Mouse (Mus musculus) midbrain, embryonic 14.5 days (tissue): Measurements from ENCODE around the gene Lamb3. TPM values are rescaled to one million over a fixed set of nuclear protein-coding genes. Genes with fewer than 3 reads are reported as not detected.
A peak's percentile ranks its signal among the peaks of the same experiment; 100 is the strongest.

Experiments
- ATAC-seq: fragments of 200-750 bp; cut with Nextera tagmentation; 2 replicates; pipeline ENCODE4 v1.8.0; 2017; ENCODE audit warnings: moderate number of reproducible peaks, moderate library complexity; ENCODE audit not compliant: low FRiP score, low TSS enrichment
- DNase-seq: peaks from one replicate; pipeline ENCODE4 v3.0.0-alpha.2; 2015
- H3K27ac ChIP-seq: fragments of 300-500 bp; sonication (generic); replicated peaks from 2 replicates; pipeline ENCODE4 v1.5.1; 2014; ENCODE audit warnings: mild to moderate bottlenecking, low read depth, low read length, moderate library complexity
- H3K27me3 ChIP-seq: fragments of 300-500 bp; sonication (generic); 2 replicates; pipeline ENCODE4 v1.6.1; 2014; ENCODE audit warnings: low read length, control low read depth, mixed read lengths; ENCODE audit not compliant: control insufficient read depth, insufficient read depth
- H3K36me3 ChIP-seq: fragments of 300-500 bp; sonication (generic); 2 replicates; pipeline ENCODE4 v1.6.1; 2014; ENCODE audit warnings: low read length, control low read depth; ENCODE audit not compliant: control insufficient read depth, insufficient read depth
- H3K4me1 ChIP-seq: fragments of 300-500 bp; sonication (generic); 2 replicates; pipeline ENCODE4 v1.6.1; 2014; ENCODE audit warnings: mild to moderate bottlenecking, antibody characterized with exemption, low read length, control low read depth; ENCODE audit not compliant: control insufficient read depth, insufficient read depth
- H3K4me2 ChIP-seq: fragments of 300-500 bp; sonication (generic); 2 replicates; pipeline ENCODE4 v1.6.1; 2014; ENCODE audit warnings: mild to moderate bottlenecking, low read length, moderate library complexity
- H3K4me3 ChIP-seq: fragments of 300-500 bp; sonication (generic); replicated peaks from 2 replicates; pipeline ENCODE4 v1.5.1; 2014; ENCODE audit warnings: low read depth, low read length
- H3K9ac ChIP-seq: fragments of 300-500 bp; sonication (generic); replicated peaks from 2 replicates; pipeline ENCODE4 v1.6.1; 2014; ENCODE audit warnings: mild to moderate bottlenecking, low read length, moderate library complexity
- H3K9me3 ChIP-seq: fragments of 300-500 bp; sonication (generic); 2 replicates; pipeline ENCODE4 v1.6.1; 2016; ENCODE audit warnings: low read length, control low read depth, mixed read lengths; ENCODE audit not compliant: control insufficient read depth
- whole genome bisulfite sequencing: fragments of 180-500 bp; shearing (Covaris S2); extraction: QIAGEN DNeasy Blood & Tissue Kit; methylation state at CpG from one replicate; pipeline ENCODE4 v1.1.7; 2014; 5-methylcytosine and 5-hydroxymethylcytosine counted together
- polyA plus RNA-seq: library from polyadenylated mRNA; unstranded; fragments of >200 nt; fragmentation: Nextera tagmentation; extraction: Ambion mirVana; gene quantifications from 2 replicates; pipeline ENCODE4 v1.2.1, GENCODE M21; 2014

Gene Lamb3
- polyA plus RNA-seq, 1 experiment from 2014 or later: 0.30 TPM

- no peak overlapping the region for H3K4me2 ChIP-seq
- 0 out of 2 replicates have a peak, but pooled peaks cover 8% of the 10 kb centered on the region for H3K4me1 ChIP-seq
- no peaks in the 10 kb centered on the region for H3K9me3 ChIP-seq
- no peak overlapping the region for H3K4me3 ChIP-seq
- 92% methylated on average over 7 of the region's 7 CpGs for WGBS
- H3K27ac ChIP-seq: no peak overlapping the region
- no peaks in the 10 kb centered on the region for H3K27me3 ChIP-seq
- no peak for ATAC-seq
- no peaks in the 10 kb centered on the region for H3K36me3 ChIP-seq
- no peak for DNase-seq
- H3K9ac ChIP-seq: no peak overlapping the region
Measured at GRCm38 (mm10) chr1:193336122-193337017, 128.9 kb downstream of the Lamb3 start.

GRCm38 (mm10) chr1:193337018-193337321 is 129.5 kb downstream of the Lamb3 start:
- DNase-seq: no peak
- H3K4me1 ChIP-seq: 0 out of 2 replicates have a peak, but pooled peaks cover 8% of the 10 kb centered on the region
- 93% methylated on average over 9 of the region's 9 CpGs for WGBS
- no peaks in the 10 kb centered on the region for H3K9me3 ChIP-seq
- no peak overlapping the region for H3K4me3 ChIP-seq
- no peaks in the 10 kb centered on the region for H3K36me3 ChIP-seq
- ATAC-seq: no peak
- H3K27ac ChIP-seq: no peak overlapping the region
- H3K27me3 ChIP-seq: no peaks in the 10 kb centered on the region
- no peak overlapping the region for H3K4me2 ChIP-seq
- no peak overlapping the region for H3K9ac ChIP-seq

GRCm38 (mm10) chr1:193337787-193338310 is 130.3 kb downstream of the Lamb3 start:
- 0 out of 2 replicates have a peak, but pooled peaks cover 8% of the 10 kb centered on the region for H3K4me1 ChIP-seq
- no peaks in the 10 kb centered on the region for H3K36me3 ChIP-seq
- 66% methylated on average over 4 of the region's 4 CpGs for WGBS
- no peak for DNase-seq
- H3K4me3 ChIP-seq: no peak overlapping the region
- H3K4me2 ChIP-seq: no peak overlapping the region
- ATAC-seq: no peak
- no peak overlapping the region for H3K9ac ChIP-seq
- no peaks in the 10 kb centered on the region for H3K27me3 ChIP-seq
- H3K27ac ChIP-seq: no peak overlapping the region
- H3K9me3 ChIP-seq: no peaks in the 10 kb centered on the region

GRCm38 (mm10) chr1:193338363-193338995 is 131.0 kb downstream of the Lamb3 start:
- no peaks in the 10 kb centered on the region for H3K36me3 ChIP-seq
- no peak overlapping the region for H3K9ac ChIP-seq
- no peak overlapping the region for H3K4me2 ChIP-seq
- H3K9me3 ChIP-seq: no peaks in the 10 kb centered on the region
- H3K27me3 ChIP-seq: no peaks in the 10 kb centered on the region
- no peak for ATAC-seq
- H3K4me3 ChIP-seq: no peak overlapping the region
- H3K4me1 ChIP-seq: 0 out of 2 replicates have a peak, but pooled peaks cover 8% of the 10 kb centered on the region
- H3K27ac ChIP-seq: 0 out of 2 replicates have a peak overlapping the region, but pooled peaks have one; percentile 1
- WGBS: 83% methylated on average over 9 of the region's 9 CpGs
- DNase-seq: peak; percentile 33

GRCm38 (mm10) chr1:193342198-193342946 is 134.9 kb downstream of the Lamb3 start:
- Histone ChIP-seq H3K9ac (no peak overlapping the region), H3K9me3 (no peaks in the 10 kb centered on the region), H3K27ac (no peak overlapping the region), H3K27me3 (no peaks in the 10 kb centered on the region), H3K36me3 (peaks cover 14% of the 10 kb centered on the region), H3K4me2 (no peak overlapping the region), H3K4me1 (no peaks in the 10 kb centered on the region), H3K4me3 (no peak overlapping the region)
- no peak for DNase-seq
- no peak for ATAC-seq
- 88% methylated on average over 5 of the region's 5 CpGs for WGBS

- ATAC-seq (no peak), DNase-seq (no peak)
- H3K27ac ChIP-seq: no peak overlapping the region
- H3K36me3 ChIP-seq: peaks cover 28% of the 10 kb centered on the region
- no peak overlapping the region for H3K4me2 ChIP-seq
- H3K27me3 ChIP-seq: no peaks in the 10 kb centered on the region
- H3K4me3 ChIP-seq: no peak overlapping the region
- 74% methylated on average over 4 of the region's 4 CpGs for WGBS
- H3K9ac ChIP-seq: no peak overlapping the region
- H3K4me1 ChIP-seq: no peaks in the 10 kb centered on the region
- no peaks in the 10 kb centered on the region for H3K9me3 ChIP-seq
Measured at GRCm38 (mm10) chr1:193343853-193344252, 136.4 kb downstream of the Lamb3 start.

GRCm38 (mm10) chr1:193344976-193345375 is 137.5 kb downstream of the Lamb3 start:
- WGBS: 15% methylated on average over 2 of the region's 2 CpGs
- Histone ChIP-seq H3K4me2 (no peak overlapping the region), H3K9me3 (no peaks in the 10 kb centered on the region), H3K27ac (no peak overlapping the region), H3K4me1 (no peaks in the 10 kb centered on the region), H3K4me3 (no peak overlapping the region), H3K9ac (no peak overlapping the region), H3K36me3 (peaks cover 39% of the 10 kb centered on the region), H3K27me3 (no peaks in the 10 kb centered on the region)
- DNase-seq (no peak), ATAC-seq (no peak)

GRCm38 (mm10) chr1:193346908-193347307 is 139.4 kb downstream of the Lamb3 start:
- H3K4me2 ChIP-seq: no peak overlapping the region
- H3K27me3 ChIP-seq: no peaks in the 10 kb centered on the region
- no peak overlapping the region for H3K9ac ChIP-seq
- H3K4me1 ChIP-seq: no peaks in the 10 kb centered on the region
- WGBS: 90% methylated on average over 3 of the region's 3 CpGs
- peaks cover 58% of the 10 kb centered on the region for H3K36me3 ChIP-seq
- no peaks in the 10 kb centered on the region for H3K9me3 ChIP-seq
- DNase-seq (no peak), ATAC-seq (no peak)
- H3K4me3 ChIP-seq: no peak overlapping the region
- no peak overlapping the region for H3K27ac ChIP-seq
